Mouse (Mus musculus): ENCODE results near the gene Nos1ap. TPM values are rescaled to one million over a fixed set of nuclear protein-coding genes. Genes with fewer than 3 reads are reported as not detected.
A peak's percentile ranks its signal among the peaks of the same experiment; 100 is the strongest.

Nos1ap gene
- polyA plus RNA-seq, 1 experiment from 2014 or later, result 28.3 TPM

GRCm38 (mm10) chr1:170434146-170434545 is 155.5 kb downstream of the Nos1ap start:
- no peak overlapping the region for H3K27ac ChIP-seq
- 0 out of 2 replicates have a peak, but pooled peaks cover 4% of the 10 kb centered on the region for H3K27me3 ChIP-seq (replicated peaks)
- H3K9ac ChIP-seq, result no peak overlapping the region
- no peak overlapping the region for H3K4me3 ChIP-seq
- no peak overlapping the region for H3K4me2 ChIP-seq
- H3K9me3 ChIP-seq, result no peaks in the 10 kb centered on the region
- H3K36me3 ChIP-seq (replicated peaks), result no peaks in the 10 kb centered on the region
- 89% methylated on average over 4 of the region's 4 CpGs for WGBS
- no peak for ATAC-seq (replicated peaks)
- H3K4me1 ChIP-seq, result peaks cover 4% of the 10 kb centered on the region; the same call in 1 of the 2 replicates

GRCm38 (mm10) chr1:170433661-170434060 is 156.0 kb downstream of the Nos1ap start:
- no peaks in the 10 kb centered on the region for H3K9me3 ChIP-seq
- no peak overlapping the region for H3K4me2 ChIP-seq
- no peak overlapping the region for H3K27ac ChIP-seq
- ATAC-seq (replicated peaks), result no peak
- no peaks in the 10 kb centered on the region for H3K36me3 ChIP-seq (replicated peaks)
- H3K9ac ChIP-seq, result no peak overlapping the region
- H3K27me3 ChIP-seq (replicated peaks), result 0 out of 2 replicates have a peak, but pooled peaks cover 4% of the 10 kb centered on the region
- 0 out of 2 replicates have a peak, but pooled peaks cover under 1% of the 10 kb centered on the region for H3K4me1 ChIP-seq
- H3K4me3 ChIP-seq, result no peak overlapping the region

GRCm38 (mm10) chr1:170432288-170432687 is 157.4 kb downstream of the Nos1ap start:
- H3K4me1 ChIP-seq, result no peaks in the 10 kb centered on the region
- ATAC-seq (replicated peaks), result no peak
- no peak overlapping the region for H3K4me2 ChIP-seq
- no peaks in the 10 kb centered on the region for H3K9me3 ChIP-seq
- 89% methylated on average over 5 of the region's 5 CpGs for WGBS
- no peaks in the 10 kb centered on the region for H3K36me3 ChIP-seq (replicated peaks)
- H3K27ac ChIP-seq, result no peak overlapping the region
- H3K9ac ChIP-seq, result no peak overlapping the region
- 0 out of 2 replicates have a peak, but pooled peaks cover 4% of the 10 kb centered on the region for H3K27me3 ChIP-seq (replicated peaks)
- no peak overlapping the region for H3K4me3 ChIP-seq

GRCm38 (mm10) chr1:170431312-170431711 is 158.3 kb downstream of the Nos1ap start:
- Histone ChIP-seq H3K27me3 (replicated peaks) (0 out of 2 replicates have a peak, but pooled peaks cover 4% of the 10 kb centered on the region), H3K36me3 (replicated peaks) (no peaks in the 10 kb centered on the region), H3K9me3 (no peaks in the 10 kb centered on the region), H3K4me2 (no peak overlapping the region), H3K4me1 (no peaks in the 10 kb centered on the region), H3K4me3 (no peak overlapping the region), H3K9ac (no peak overlapping the region), H3K27ac (no peak overlapping the region; the same call in 1 of the 2 replicates)
- no peak for ATAC-seq (replicated peaks)
- 68% methylated on average over 5 of the region's 5 CpGs for WGBS

GRCm38 (mm10) chr1:170430660-170431059 is 159.0 kb downstream of the Nos1ap start:
- Histone ChIP-seq H3K4me1 (no peaks in the 10 kb centered on the region), H3K27me3 (replicated peaks) (0 out of 2 replicates have a peak, but pooled peaks cover 4% of the 10 kb centered on the region), H3K9me3 (no peaks in the 10 kb centered on the region), H3K27ac (no peak overlapping the region), H3K9ac (no peak overlapping the region), H3K4me3 (no peak overlapping the region), H3K36me3 (replicated peaks) (no peaks in the 10 kb centered on the region), H3K4me2 (no peak overlapping the region)
- no peak for ATAC-seq (replicated peaks)
- 88% methylated on average over 7 of the region's 7 CpGs for WGBS

GRCm38 (mm10) chr1:170429656-170430055 is 160.0 kb downstream of the Nos1ap start:
- Histone ChIP-seq H3K9me3 (no peaks in the 10 kb centered on the region), H3K4me1 (peaks cover 4% of the 10 kb centered on the region), H3K9ac (no peak overlapping the region), H3K4me2 (no peak overlapping the region), H3K36me3 (replicated peaks) (no peaks in the 10 kb centered on the region), H3K27me3 (replicated peaks) (0 out of 2 replicates have a peak, but pooled peaks cover 4% of the 10 kb centered on the region), H3K4me3 (no peak overlapping the region), H3K27ac (no peak overlapping the region)
- no peak for ATAC-seq (replicated peaks)
- WGBS, result 76% methylated on average over 6 of the region's 6 CpGs

GRCm38 (mm10) chr1:170428141-170428540 is 161.5 kb downstream of the Nos1ap start:
- H3K27ac ChIP-seq, result no peak overlapping the region
- peaks cover 15% of the 10 kb centered on the region for H3K4me1 ChIP-seq
- no peak overlapping the region for H3K4me3 ChIP-seq
- no peak overlapping the region for H3K9ac ChIP-seq
- H3K36me3 ChIP-seq (replicated peaks), result no peaks in the 10 kb centered on the region
- WGBS, result 88% methylated on average over 2 of the region's 2 CpGs
- no peak for ATAC-seq (replicated peaks)
- H3K4me2 ChIP-seq, result no peak overlapping the region
- no peaks in the 10 kb centered on the region for H3K9me3 ChIP-seq
- 0 out of 2 replicates have a peak, but pooled peaks cover 4% of the 10 kb centered on the region for H3K27me3 ChIP-seq (replicated peaks)

GRCm38 (mm10) chr1:170424258-170424889 is 165.3 kb downstream of the Nos1ap start:
- Histone ChIP-seq H3K27me3 (replicated peaks) (no peaks in the 10 kb centered on the region), H3K4me2 (no peak overlapping the region), H3K9ac (no peak overlapping the region), H3K36me3 (replicated peaks) (no peaks in the 10 kb centered on the region), H3K4me1 (peaks cover 15% of the 10 kb centered on the region), H3K9me3 (no peaks in the 10 kb centered on the region), H3K4me3 (no peak overlapping the region), H3K27ac (peak overlapping the region; percentile 22)
- 19% methylated on average over 10 of the region's 10 CpGs for WGBS
- peak; percentile 90 for ATAC-seq (replicated peaks)

- Histone ChIP-seq H3K27ac (0 out of 2 replicates have a peak overlapping the region, but pooled peaks have one; percentile 8), H3K9me3 (no peaks in the 10 kb centered on the region), H3K4me1 (peaks cover 15% of the 10 kb centered on the region), H3K4me2 (no peak overlapping the region), H3K27me3 (replicated peaks) (no peaks in the 10 kb centered on the region), H3K4me3 (no peak overlapping the region), H3K9ac (no peak overlapping the region), H3K36me3 (replicated peaks) (no peaks in the 10 kb centered on the region)
- ATAC-seq (replicated peaks), result no peak
- 73% methylated on average over 1 of the region's 1 CpGs for WGBS
Observed at GRCm38 (mm10) chr1:170423048-170423447, 166.6 kb downstream of the Nos1ap start.

- H3K4me3 ChIP-seq, result no peak overlapping the region
- H3K9ac ChIP-seq, result no peak overlapping the region
- H3K27ac ChIP-seq, result no peak overlapping the region
- H3K27me3 ChIP-seq (replicated peaks), result no peaks in the 10 kb centered on the region
- H3K36me3 ChIP-seq (replicated peaks), result no peaks in the 10 kb centered on the region
- ATAC-seq (replicated peaks), result no peak
- H3K4me2 ChIP-seq, result no peak overlapping the region
- no peaks in the 10 kb centered on the region for H3K9me3 ChIP-seq
- whole genome bisulfite sequencing, result 87% methylated on average over 4 of the region's 4 CpGs
- peaks cover 15% of the 10 kb centered on the region for H3K4me1 ChIP-seq
Observed at GRCm38 (mm10) chr1:170422188-170422587, 167.5 kb downstream of the Nos1ap start.

- Histone ChIP-seq H3K4me1 (peaks cover 17% of the 10 kb centered on the region), H3K9me3 (no peaks in the 10 kb centered on the region), H3K27me3 (replicated peaks) (no peaks in the 10 kb centered on the region), H3K27ac (no peak overlapping the region), H3K4me3 (no peak overlapping the region), H3K9ac (no peak overlapping the region), H3K36me3 (replicated peaks) (no peaks in the 10 kb centered on the region), H3K4me2 (no peak overlapping the region)
- 81% methylated on average over 3 of the region's 3 CpGs for WGBS
- ATAC-seq (replicated peaks), result no peak
Observed at GRCm38 (mm10) chr1:170419961-170420360, 169.7 kb downstream of the Nos1ap start.

GRCm38 (mm10) chr1:170418131-170418530 is 171.5 kb downstream of the Nos1ap start:
- Histone ChIP-seq H3K27ac (no peak overlapping the region), H3K9me3 (no peaks in the 10 kb centered on the region), H3K27me3 (replicated peaks) (no peaks in the 10 kb centered on the region), H3K4me3 (no peak overlapping the region), H3K36me3 (replicated peaks) (no peaks in the 10 kb centered on the region), H3K4me1 (peaks cover 4% of the 10 kb centered on the region; the same call in 1 of the 2 replicates), H3K9ac (no peak overlapping the region), H3K4me2 (no peak overlapping the region)
- no peak for ATAC-seq (replicated peaks)
- 78% methylated on average over 1 of the region's 1 CpGs for WGBS

- Histone ChIP-seq H3K27me3 (replicated peaks) (no peaks in the 10 kb centered on the region), H3K9ac (no peak overlapping the region), H3K27ac (no peak overlapping the region), H3K9me3 (no peaks in the 10 kb centered on the region), H3K4me1 (peaks cover 4% of the 10 kb centered on the region; the same call in 1 of the 2 replicates), H3K36me3 (replicated peaks) (no peaks in the 10 kb centered on the region), H3K4me3 (no peak overlapping the region), H3K4me2 (no peak overlapping the region)
- ATAC-seq (replicated peaks), result no peak
- WGBS, result 70% methylated on average over 2 of the region's 2 CpGs
Observed at GRCm38 (mm10) chr1:170416967-170417366, 172.7 kb downstream of the Nos1ap start.

Measured in midbrain, embryonic 15.5 days (tissue).